Mouse (Mus musculus): ENCODE data around the gene Hivep3. TPM values are rescaled to one million over a fixed set of nuclear protein-coding genes. Genes with fewer than 3 reads are reported as not detected.

The Hivep3 gene
- polyA plus RNA-seq, 1 experiment = 1.4 TPM

GRCm38 (mm10) chr4:119903806-119904205, 170.2 kb downstream of the Hivep3 start:
- Histone ChIP-seq H3K4me3 (ENCODE audit: insufficient read depth, poor library complexity, severe bottlenecking) (no peak overlapping the region), H3K79me2 (ENCODE audit: control insufficient read depth, insufficient read depth) (no peaks in the 10 kb centered on the region), H3K79me3 (ENCODE audit: low read depth) (no peaks in the 10 kb centered on the region), H3K36me3 (ENCODE audit: control insufficient read depth, insufficient read depth) (no peaks in the 10 kb centered on the region), H3ac (ENCODE audit: control insufficient read depth, insufficient read length, low read depth) (no peak overlapping the region), H3K27me3 (ENCODE audit: control insufficient read depth, insufficient read depth, insufficient read length) (no peaks in the 10 kb centered on the region)
- TF ChIP-seq MYOG (IDR thresholded peaks at IDR 0.05; ENCODE audit: control insufficient read depth, extremely low read depth, insufficient read length) (no peak), USF1 (IDR thresholded peaks at IDR 0.05; ENCODE audit: low read depth) (no peak), MYOD1 (IDR thresholded peaks at IDR 0.05; ENCODE audit: control insufficient read depth, insufficient read length, low read depth) (no peak), CTCF (IDR thresholded peaks at IDR 0.05; ENCODE audit: control insufficient read depth, insufficient read depth, insufficient read length) (no peak), CEBPB (IDR thresholded peaks at IDR 0.05; ENCODE audit: low read depth) (no peak), MAX (IDR thresholded peaks at IDR 0.05) (no peak), FOSL1 (IDR thresholded peaks at IDR 0.05; ENCODE audit: insufficient read depth, low read length, poor library complexity, severe bottlenecking) (no peak)

GRCm38 (mm10) chr4:119904296-119904695, 170.7 kb downstream of the Hivep3 start:
- Histone ChIP-seq H3ac (ENCODE audit: control insufficient read depth, insufficient read length, low read depth) (no peak overlapping the region), H3K79me3 (ENCODE audit: low read depth) (no peaks in the 10 kb centered on the region), H3K4me3 (ENCODE audit: insufficient read depth, poor library complexity, severe bottlenecking) (no peak overlapping the region), H3K79me2 (ENCODE audit: control insufficient read depth, insufficient read depth) (no peaks in the 10 kb centered on the region), H3K36me3 (ENCODE audit: control insufficient read depth, insufficient read depth) (no peaks in the 10 kb centered on the region), H3K27me3 (ENCODE audit: control insufficient read depth, insufficient read depth, insufficient read length) (no peaks in the 10 kb centered on the region)
- TF ChIP-seq MAX (IDR thresholded peaks at IDR 0.05) (no peak), CEBPB (IDR thresholded peaks at IDR 0.05; ENCODE audit: low read depth) (no peak), CTCF (IDR thresholded peaks at IDR 0.05; ENCODE audit: control insufficient read depth, insufficient read depth, insufficient read length) (no peak), MYOD1 (IDR thresholded peaks at IDR 0.05; ENCODE audit: control insufficient read depth, insufficient read length, low read depth) (no peak), FOSL1 (IDR thresholded peaks at IDR 0.05; ENCODE audit: insufficient read depth, low read length, poor library complexity, severe bottlenecking) (no peak), MYOG (IDR thresholded peaks at IDR 0.05; ENCODE audit: control insufficient read depth, extremely low read depth, insufficient read length) (no peak), USF1 (IDR thresholded peaks at IDR 0.05; ENCODE audit: low read depth) (no peak)

DNA sequence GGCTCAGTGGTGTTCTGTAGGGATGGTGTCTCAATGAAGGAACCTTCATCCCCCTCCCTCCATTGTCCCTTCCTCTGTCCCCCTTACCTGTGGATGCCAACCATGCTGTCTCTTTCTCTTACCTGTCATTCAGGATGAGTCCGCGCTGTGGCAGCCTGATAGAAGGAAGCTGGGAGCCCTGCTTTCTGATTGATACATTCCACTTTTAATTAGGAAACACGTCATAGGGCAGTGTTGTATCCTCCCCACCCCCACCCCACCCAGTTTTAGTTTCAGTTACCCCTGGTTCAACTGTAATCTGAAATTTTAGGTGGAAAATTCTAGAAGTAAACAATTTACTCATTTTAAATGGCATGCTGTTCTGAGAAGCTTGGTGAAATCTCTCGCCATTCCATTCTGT, 173.5 kb downstream of the Hivep3 start:
- Histone ChIP-seq H3K4me3 (ENCODE audit: insufficient read depth, poor library complexity, severe bottlenecking) (no peak overlapping the region), H3K27me3 (ENCODE audit: control insufficient read depth, insufficient read depth, insufficient read length) (no peaks in the 10 kb centered on the region), H3K79me2 (ENCODE audit: control insufficient read depth, insufficient read depth) (no peaks in the 10 kb centered on the region), H3ac (ENCODE audit: control insufficient read depth, insufficient read length, low read depth) (no peak overlapping the region), H3K36me3 (ENCODE audit: control insufficient read depth, insufficient read depth) (no peaks in the 10 kb centered on the region), H3K79me3 (ENCODE audit: low read depth) (no peaks in the 10 kb centered on the region)
- no peak for TF ChIP-seq FOSL1 (IDR thresholded peaks at IDR 0.05; ENCODE audit: insufficient read depth, low read length, poor library complexity, severe bottlenecking)

DNA sequence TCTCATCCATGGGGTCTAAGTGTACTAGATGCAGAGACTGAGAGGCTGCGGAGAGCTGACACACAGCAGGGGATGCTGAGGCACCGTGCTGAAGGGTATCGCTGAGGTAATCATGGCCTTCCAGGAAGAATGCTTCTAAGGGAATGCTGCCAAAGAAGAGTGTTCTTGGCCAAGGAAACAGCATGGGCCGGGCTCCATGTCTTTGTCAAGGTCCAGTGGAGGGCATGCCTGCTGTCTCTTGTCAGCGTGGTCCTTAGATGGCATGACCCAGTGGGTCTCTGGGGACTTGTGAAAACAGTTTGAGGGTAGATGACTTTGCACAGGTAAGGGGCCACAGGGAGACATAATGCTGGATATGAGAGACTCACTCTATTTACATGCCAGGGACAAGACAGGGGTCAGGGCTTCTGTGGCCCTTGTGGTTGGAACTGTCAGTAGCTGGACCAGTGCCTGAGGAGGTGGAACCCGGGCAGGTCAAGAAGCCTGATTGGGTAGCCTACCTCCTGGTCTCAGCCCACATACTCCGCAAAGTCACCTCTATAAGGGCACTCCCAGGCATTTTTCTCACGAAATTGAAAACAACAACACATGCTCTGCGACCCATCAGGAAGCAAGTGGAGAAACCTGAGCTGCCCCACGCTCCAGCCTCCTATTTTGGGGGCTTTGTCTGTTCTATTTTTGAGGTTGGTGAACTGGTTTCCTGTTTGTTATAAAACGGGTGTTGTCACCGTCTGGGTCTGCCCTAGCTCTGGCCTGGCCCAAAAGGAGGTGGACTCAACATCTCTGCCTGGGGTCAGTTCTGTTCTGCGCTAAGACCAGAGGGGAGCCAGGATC, 177.7 kb downstream of the Hivep3 start:
- no peaks in the 10 kb centered on the region for H3K36me3 ChIP-seq (ENCODE audit: control insufficient read depth, insufficient read depth)
- H3K79me2 ChIP-seq (ENCODE audit: control insufficient read depth, insufficient read depth) = no peaks in the 10 kb centered on the region
- H3ac ChIP-seq (ENCODE audit: control insufficient read depth, insufficient read length, low read depth) = no peak overlapping the region
- H3K4me3 ChIP-seq (ENCODE audit: insufficient read depth, poor library complexity, severe bottlenecking) = no peak overlapping the region
- no peaks in the 10 kb centered on the region for H3K27me3 ChIP-seq (ENCODE audit: control insufficient read depth, insufficient read depth, insufficient read length)
- H3K79me3 ChIP-seq (ENCODE audit: low read depth) = no peaks in the 10 kb centered on the region
- TF ChIP-seq CTCF (IDR thresholded peaks at IDR 0.05; ENCODE audit: control insufficient read depth, insufficient read depth, insufficient read length) = no peak
- no peak for TF ChIP-seq USF1 (IDR thresholded peaks at IDR 0.05; ENCODE audit: low read depth)
- no peak for TF ChIP-seq MAX (IDR thresholded peaks at IDR 0.05)
- TF ChIP-seq MYOG (IDR thresholded peaks at IDR 0.05; ENCODE audit: control insufficient read depth, extremely low read depth, insufficient read length) = no peak

GRCm38 (mm10) chr4:119912216-119912615, 178.6 kb downstream of the Hivep3 start:
- TF ChIP-seq CEBPB (IDR thresholded peaks at IDR 0.05; ENCODE audit: low read depth) = no peak
- no peak for TF ChIP-seq FOSL1 (IDR thresholded peaks at IDR 0.05; ENCODE audit: insufficient read depth, low read length, poor library complexity, severe bottlenecking)
- no peak for TF ChIP-seq MYOG (IDR thresholded peaks at IDR 0.05; ENCODE audit: control insufficient read depth, extremely low read depth, insufficient read length)
- no peak for TF ChIP-seq MAX (IDR thresholded peaks at IDR 0.05)
- no peak for TF ChIP-seq MYOD1 (IDR thresholded peaks at IDR 0.05; ENCODE audit: control insufficient read depth, insufficient read length, low read depth)
- TF ChIP-seq USF1 (IDR thresholded peaks at IDR 0.05; ENCODE audit: low read depth) = no peak
- no peak for TF ChIP-seq CTCF (IDR thresholded peaks at IDR 0.05; ENCODE audit: control insufficient read depth, insufficient read depth, insufficient read length)
- Histone ChIP-seq H3K36me3 (ENCODE audit: control insufficient read depth, insufficient read depth) (no peaks in the 10 kb centered on the region), H3K27me3 (ENCODE audit: control insufficient read depth, insufficient read depth, insufficient read length) (no peaks in the 10 kb centered on the region), H3ac (ENCODE audit: control insufficient read depth, insufficient read length, low read depth) (no peak overlapping the region), H3K79me3 (ENCODE audit: low read depth) (no peaks in the 10 kb centered on the region), H3K4me3 (ENCODE audit: insufficient read depth, poor library complexity, severe bottlenecking) (no peak overlapping the region), H3K79me2 (ENCODE audit: control insufficient read depth, insufficient read depth) (no peaks in the 10 kb centered on the region)

DNA sequence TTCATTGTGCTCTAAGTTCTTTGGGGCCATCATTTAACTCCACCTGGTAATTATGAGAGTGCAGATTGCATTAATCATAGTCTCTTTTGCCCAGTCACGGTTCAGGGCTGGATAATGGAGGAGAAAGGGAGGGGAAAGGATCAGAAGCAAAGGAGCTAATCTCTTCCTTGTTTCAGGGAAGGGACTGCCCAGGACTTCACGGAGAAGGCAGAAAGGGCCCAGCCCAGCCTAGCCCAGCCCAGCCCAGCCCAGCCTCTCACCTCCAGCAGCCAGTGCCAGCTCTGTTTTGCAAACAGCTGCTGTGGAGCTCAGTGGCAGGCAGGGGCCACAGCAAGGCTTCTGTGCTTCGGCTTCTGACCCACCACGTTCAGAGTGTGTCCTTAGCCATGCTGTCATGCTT, 180.6 kb downstream of the Hivep3 start:
- H3ac ChIP-seq (ENCODE audit: control insufficient read depth, insufficient read length, low read depth) = no peak overlapping the region
- TF ChIP-seq CEBPB (IDR thresholded peaks at IDR 0.05; ENCODE audit: low read depth) (no peak), MYOG (IDR thresholded peaks at IDR 0.05; ENCODE audit: control insufficient read depth, extremely low read depth, insufficient read length) (no peak), FOSL1 (IDR thresholded peaks at IDR 0.05; ENCODE audit: insufficient read depth, low read length, poor library complexity, severe bottlenecking) (no peak), MYOD1 (IDR thresholded peaks at IDR 0.05; ENCODE audit: control insufficient read depth, insufficient read length, low read depth) (no peak), MAX (IDR thresholded peaks at IDR 0.05) (no peak), CTCF (IDR thresholded peaks at IDR 0.05; ENCODE audit: control insufficient read depth, insufficient read depth, insufficient read length) (no peak), USF1 (IDR thresholded peaks at IDR 0.05; ENCODE audit: low read depth) (no peak)
- H3K79me2 ChIP-seq (ENCODE audit: control insufficient read depth, insufficient read depth) = no peaks in the 10 kb centered on the region
- no peaks in the 10 kb centered on the region for H3K79me3 ChIP-seq (ENCODE audit: low read depth)
- H3K27me3 ChIP-seq (ENCODE audit: control insufficient read depth, insufficient read depth, insufficient read length) = no peaks in the 10 kb centered on the region
- no peak overlapping the region for H3K4me3 ChIP-seq (ENCODE audit: insufficient read depth, poor library complexity, severe bottlenecking)
- no peaks in the 10 kb centered on the region for H3K36me3 ChIP-seq (ENCODE audit: control insufficient read depth, insufficient read depth)
